Mouse (Mus musculus) heart, embryonic 10.5 days (tissue): Measurements from ENCODE around the gene Vcan. TPM values are rescaled to one million over a fixed set of nuclear protein-coding genes. Genes with fewer than 3 reads are reported as not detected.

ENCODE experiments used
- DNase-seq: peaks from one replicate; pipeline ENCODE4 v3.0.0-alpha.2; 2017; ENCODE audit warnings: low spot score
- H3K27ac ChIP-seq: fragments of 300-500 bp; sonication (generic); 2 replicates; pipeline ENCODE4 v1.5.1; 2016; ENCODE audit warnings: mild to moderate bottlenecking
- H3K27me3 ChIP-seq: fragments of 300-500 bp; sonication (generic); 2 replicates; pipeline ENCODE4 v1.6.1; 2016; ENCODE audit warnings: mild to moderate bottlenecking; ENCODE audit not compliant: poor library complexity, insufficient read depth, severe bottlenecking
- H3K36me3 ChIP-seq: fragments of 300-500 bp; sonication (generic); 2 replicates; pipeline ENCODE4 v1.6.1; 2016; ENCODE audit warnings: mild to moderate bottlenecking, moderate library complexity
- H3K4me1 ChIP-seq: fragments of 300-500 bp; sonication (generic); 2 replicates; pipeline ENCODE4 v1.6.1; 2016; ENCODE audit warnings: mild to moderate bottlenecking
- H3K4me3 ChIP-seq: fragments of 300-500 bp; sonication (generic); 2 replicates; pipeline ENCODE4 v1.5.1; 2016; ENCODE audit warnings: mild to moderate bottlenecking, moderate library complexity
- H3K9me3 ChIP-seq: fragments of 300-500 bp; sonication (generic); 2 replicates; pipeline ENCODE4 v1.6.1; 2016; ENCODE audit warnings: mild to moderate bottlenecking, moderate library complexity
- WGBS: fragments of 180-500 bp; shearing (Covaris S2); methylation state at CpG from one replicate; pipeline ENCODE4 v1.1.7; 2016; 5-methylcytosine and 5-hydroxymethylcytosine counted together
- polyA plus RNA-seq: library from polyadenylated mRNA; unstranded; fragments of >200 nt; fragmentation: Nextera tagmentation; extraction: Ambion mirVana; gene quantifications from 2 replicates; pipeline ENCODE4 v1.2.1, GENCODE M21; 2016

Gene Vcan
- polyA plus RNA-seq, 1 experiment from 2014 or later: 109 TPM

DNA sequence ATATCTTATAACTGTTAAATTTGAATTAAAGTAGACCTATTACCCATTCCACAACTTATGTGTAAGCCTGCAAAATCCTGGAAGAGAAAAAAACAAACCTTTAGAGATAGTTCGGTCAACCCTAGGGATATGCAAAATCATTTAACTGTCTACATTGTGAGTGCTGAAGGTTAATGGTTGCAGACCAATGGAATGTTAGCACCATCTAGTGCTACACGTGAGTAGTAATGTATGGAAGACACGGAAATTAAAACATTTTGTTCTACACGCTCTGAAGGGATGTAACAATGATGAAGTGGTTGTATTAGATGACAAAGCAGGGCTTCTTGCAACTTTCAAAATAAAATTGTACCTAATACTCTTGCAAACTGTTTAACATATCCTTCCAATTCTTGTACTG lies 39.9 kb downstream of the Vcan start:
- Histone ChIP-seq H3K27ac (no peak overlapping the region), H3K9me3 (no peaks in the 10 kb centered on the region), H3K27me3 (no peaks in the 10 kb centered on the region), H3K4me1 (no peaks in the 10 kb centered on the region), H3K4me3 (no peak overlapping the region), H3K36me3 (peaks cover 87% of the 10 kb centered on the region)
- 86% methylated on average over 4 of the region's 4 CpGs for WGBS
- no peak for DNase-seq

- 88% methylated on average over 2 of the region's 2 CpGs for WGBS
- Histone ChIP-seq H3K9me3 (no peaks in the 10 kb centered on the region), H3K4me1 (no peaks in the 10 kb centered on the region), H3K36me3 (peaks cover 75% of the 10 kb centered on the region), H3K4me3 (no peak overlapping the region), H3K27me3 (no peaks in the 10 kb centered on the region), H3K27ac (no peak overlapping the region)
- no peak for DNase-seq
Observed at GRCm38 (mm10) chr13:89699998-89700555, 42.2 kb downstream of the Vcan start.

DNA sequence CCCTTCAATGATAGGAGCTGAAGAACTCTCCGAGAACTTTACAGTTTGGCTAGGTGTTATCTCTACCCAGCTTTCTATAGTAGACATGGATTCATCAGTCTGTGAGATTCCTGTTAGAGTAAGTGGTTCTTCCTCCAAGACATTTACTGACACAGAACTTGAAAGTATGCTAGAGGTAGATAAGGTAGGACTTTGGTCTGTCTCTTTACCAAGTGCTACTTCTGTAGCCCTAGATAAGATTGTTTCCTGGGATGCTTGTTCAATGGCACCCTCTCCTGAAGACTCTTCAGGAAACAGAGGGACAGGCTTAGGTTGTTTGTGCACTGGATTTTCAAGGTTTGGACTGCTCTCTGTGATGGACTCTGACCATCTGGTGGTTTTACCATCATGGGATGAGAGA lies 49.7 kb downstream of the Vcan start:
- no peak for DNase-seq
- Histone ChIP-seq H3K4me1 (no peaks in the 10 kb centered on the region), H3K9me3 (no peaks in the 10 kb centered on the region), H3K36me3 (peaks cover 75% of the 10 kb centered on the region), H3K27ac (no peak overlapping the region), H3K27me3 (no peaks in the 10 kb centered on the region), H3K4me3 (no peak overlapping the region)
- 76% methylated on average over 1 of the region's 1 CpGs for WGBS

- Histone ChIP-seq H3K27me3 (no peaks in the 10 kb centered on the region), H3K4me1 (no peaks in the 10 kb centered on the region), H3K36me3 (peaks cover 89% of the 10 kb centered on the region), H3K27ac (no peak overlapping the region), H3K9me3 (no peaks in the 10 kb centered on the region), H3K4me3 (no peak overlapping the region)
- DNase-seq: no peak
- WGBS: 93% methylated on average over 3 of the region's 3 CpGs
Observed at GRCm38 (mm10) chr13:89683490-89683889, 58.8 kb downstream of the Vcan start.

- no peak overlapping the region for H3K27ac ChIP-seq
- H3K4me3 ChIP-seq: no peak overlapping the region
- H3K36me3 ChIP-seq: peaks cover 86% of the 10 kb centered on the region
- 81% methylated on average over 7 of the region's 7 CpGs for WGBS
- H3K27me3 ChIP-seq: no peaks in the 10 kb centered on the region
- no peaks in the 10 kb centered on the region for H3K9me3 ChIP-seq
- no peaks in the 10 kb centered on the region for H3K4me1 ChIP-seq
- no peak for DNase-seq
Observed at GRCm38 (mm10) chr13:89682254-89682653, 60.1 kb downstream of the Vcan start.

- Histone ChIP-seq H3K36me3 (peaks cover 95% of the 10 kb centered on the region), H3K27ac (no peak overlapping the region), H3K27me3 (no peaks in the 10 kb centered on the region), H3K4me3 (no peak overlapping the region), H3K9me3 (no peaks in the 10 kb centered on the region), H3K4me1 (no peaks in the 10 kb centered on the region)
- WGBS: 90% methylated on average over 6 of the region's 6 CpGs
- DNase-seq: no peak
Observed at GRCm38 (mm10) chr13:89679756-89680155, 62.6 kb downstream of the Vcan start.

- WGBS: 76% methylated on average over 3 of the region's 3 CpGs
- no peak for DNase-seq
- H3K9me3 ChIP-seq: no peaks in the 10 kb centered on the region
- H3K27ac ChIP-seq: no peak overlapping the region
- peaks cover 80% of the 10 kb centered on the region for H3K36me3 ChIP-seq
- H3K4me1 ChIP-seq: no peaks in the 10 kb centered on the region
- no peaks in the 10 kb centered on the region for H3K27me3 ChIP-seq
- no peak overlapping the region for H3K4me3 ChIP-seq
Observed at GRCm38 (mm10) chr13:89670505-89670904, 71.8 kb downstream of the Vcan start.

- DNase-seq: no peak
- Histone ChIP-seq H3K36me3 (peaks cover 73% of the 10 kb centered on the region), H3K9me3 (no peaks in the 10 kb centered on the region), H3K27ac (no peak overlapping the region), H3K27me3 (no peaks in the 10 kb centered on the region), H3K4me3 (no peak overlapping the region), H3K4me1 (no peaks in the 10 kb centered on the region)
- 64% methylated on average over 10 of the region's 10 CpGs for WGBS
Observed at GRCm38 (mm10) chr13:89668981-89669880, 73.1 kb downstream of the Vcan start.

DNA sequence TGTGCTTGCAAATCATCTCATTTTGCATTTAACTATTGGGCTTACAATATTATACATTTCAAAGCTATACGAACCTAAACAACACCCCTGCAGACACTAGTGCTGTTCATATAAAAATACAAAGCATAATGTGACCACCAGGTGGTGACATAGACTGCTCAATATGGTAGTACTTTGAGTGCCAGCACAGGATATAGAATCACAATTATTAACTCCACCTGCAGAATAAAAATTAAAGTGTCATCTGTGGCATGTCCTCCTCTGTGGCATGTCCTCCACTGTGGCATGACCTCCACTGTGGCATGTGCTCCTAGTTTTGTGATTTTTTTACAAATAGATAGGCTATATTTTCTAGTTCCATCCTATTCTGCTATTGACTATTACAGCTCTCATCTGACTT lies 74.2 kb downstream of the Vcan start:
- peaks cover 72% of the 10 kb centered on the region for H3K36me3 ChIP-seq
- no peaks in the 10 kb centered on the region for H3K27me3 ChIP-seq
- no peak overlapping the region for H3K4me3 ChIP-seq
- 75% methylated on average over 1 of the region's 1 CpGs for WGBS
- H3K4me1 ChIP-seq: no peaks in the 10 kb centered on the region
- H3K9me3 ChIP-seq: no peaks in the 10 kb centered on the region
- H3K27ac ChIP-seq: no peak overlapping the region
- no peak for DNase-seq

DNA sequence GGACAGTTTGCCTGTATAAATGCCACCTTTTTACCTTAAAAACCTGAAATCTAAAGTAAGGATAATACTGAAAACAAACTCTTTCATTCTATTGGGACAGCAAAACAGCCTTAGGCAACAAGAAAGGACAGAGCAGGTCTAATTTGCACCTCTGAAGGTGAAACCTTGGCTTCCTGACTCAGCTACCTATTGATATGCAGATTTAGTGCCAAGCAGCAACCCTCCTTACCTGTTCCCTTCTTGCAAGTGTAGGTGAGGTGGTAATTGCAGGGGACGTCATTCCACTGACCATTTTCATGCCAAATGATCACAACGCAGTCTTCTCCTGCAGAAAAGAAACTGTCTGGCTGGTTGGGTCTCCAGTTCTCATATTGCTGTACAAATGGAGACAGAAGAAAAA lies 80.6 kb downstream of the Vcan start:
- H3K9me3 ChIP-seq: no peaks in the 10 kb centered on the region
- no peak overlapping the region for H3K4me3 ChIP-seq
- H3K36me3 ChIP-seq: peaks cover 52% of the 10 kb centered on the region
- H3K27me3 ChIP-seq: no peaks in the 10 kb centered on the region
- 81% methylated on average over 2 of the region's 2 CpGs for WGBS
- no peaks in the 10 kb centered on the region for H3K4me1 ChIP-seq
- DNase-seq: no peak
- no peak overlapping the region for H3K27ac ChIP-seq

- no peaks in the 10 kb centered on the region for H3K27me3 ChIP-seq
- 71% methylated on average over 11 of the region's 11 CpGs for WGBS
- H3K27ac ChIP-seq: no peak overlapping the region
- no peak for DNase-seq
- no peaks in the 10 kb centered on the region for H3K9me3 ChIP-seq
- H3K4me1 ChIP-seq: no peaks in the 10 kb centered on the region
- no peak overlapping the region for H3K4me3 ChIP-seq
- peaks cover 38% of the 10 kb centered on the region for H3K36me3 ChIP-seq
Observed at GRCm38 (mm10) chr13:89657046-89657445, 85.3 kb downstream of the Vcan start.

DNA sequence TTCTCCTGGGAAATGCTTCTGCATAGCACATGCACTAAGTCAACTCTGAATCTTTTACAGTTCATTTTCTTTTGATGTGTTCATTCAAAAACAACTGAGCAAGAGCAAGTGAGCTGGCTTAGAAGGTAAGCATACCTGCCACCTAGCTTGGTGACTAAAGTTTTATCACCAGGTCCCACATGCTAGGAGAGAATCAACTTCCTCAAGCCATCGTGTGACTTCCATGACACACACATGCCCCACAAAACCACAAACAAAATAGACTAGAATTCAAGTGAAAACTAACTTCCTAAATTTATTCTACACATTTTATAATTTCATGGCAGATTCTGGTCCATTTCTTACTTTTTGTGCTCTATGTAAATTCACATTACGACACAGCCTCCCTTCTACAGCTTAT lies 89.0 kb downstream of the Vcan start:
- Histone ChIP-seq H3K4me1 (no peaks in the 10 kb centered on the region), H3K27me3 (no peaks in the 10 kb centered on the region), H3K4me3 (no peak overlapping the region), H3K27ac (no peak overlapping the region), H3K36me3 (peaks cover 23% of the 10 kb centered on the region; the same call in 1 of the 2 replicates), H3K9me3 (no peaks in the 10 kb centered on the region)
- no peak for DNase-seq
- WGBS: 84% methylated on average over 2 of the region's 2 CpGs

DNA sequence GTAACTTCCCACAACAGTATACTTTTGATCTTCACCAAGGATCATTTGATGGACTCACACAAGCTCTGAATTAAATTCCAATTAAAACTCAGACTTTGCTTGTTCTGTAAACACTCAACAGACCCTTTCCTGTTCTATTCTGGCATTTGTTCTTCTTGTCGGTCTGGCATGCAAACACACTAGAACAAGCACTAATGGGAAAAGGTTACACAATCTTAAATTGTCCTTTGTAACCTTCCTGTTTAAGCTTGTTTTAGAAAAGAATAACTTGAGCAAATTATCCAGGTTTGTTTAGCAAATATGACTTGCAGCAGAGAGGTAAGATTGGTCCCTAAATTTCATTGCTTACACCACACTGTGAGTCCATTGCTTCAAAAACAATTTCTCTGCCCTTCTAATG lies 89.5 kb downstream of the Vcan start:
- Histone ChIP-seq H3K27ac (no peak overlapping the region), H3K4me3 (no peak overlapping the region), H3K27me3 (no peaks in the 10 kb centered on the region), H3K4me1 (no peaks in the 10 kb centered on the region), H3K36me3 (peaks cover 23% of the 10 kb centered on the region; the same call in 1 of the 2 replicates), H3K9me3 (no peaks in the 10 kb centered on the region)
- DNase-seq: no peak
- 54% methylated on average over 1 of the region's 1 CpGs for WGBS
